Mouse (Mus musculus): ENCODE data around the gene Setd7.

GRCm38 (mm10) chr3:51577359-51577758 lies 16.7 kb upstream of the Setd7 start:
- TF ChIP-seq CTCF (IDR thresholded peaks at IDR 0.05; ENCODE audit: low read depth), result no peak
- TF ChIP-seq EP300 (IDR thresholded peaks at IDR 0.05; ENCODE audit: low read depth), result no peak

Measured in heart, postnatal 0 days (tissue).